Mouse (Mus musculus): ENCODE measurements around the gene Igf2r.

GRCm38 (mm10) chr17:12799368-12800275 is 30.2 kb upstream of the Igf2r start:
- TF ChIP-seq POLR2A (IDR thresholded peaks at IDR 0.05; ENCODE audit: insufficient read depth, low read depth, low read length), result no peak
- TF ChIP-seq CTCF (IDR thresholded peaks at IDR 0.05; ENCODE audit: insufficient read depth, low read depth, low read length), result no peak

All from olfactory bulb, adult 2 months (tissue).